Mouse (Mus musculus): ENCODE data around the gene Dlst.
"Not testable (repeated sequence)": the region's sequence is repeated elsewhere in the genome, so short reads cannot be mapped to it uniquely, and the experiment has no call there.

Gene Dlst

GRCm38 (mm10) chr12:85113917-85114316 is 3.3 kb downstream of the Dlst start:
- DNase-seq (ENCODE audit: low spot score in 2 of 2) = no peak

- DNase-seq (ENCODE audit: low spot score in 2 of 2) = no peak
Measured at GRCm38 (mm10) chr12:85115678-85116077, 5.0 kb downstream of the Dlst start.

- DNase-seq (ENCODE audit: low spot score in 2 of 2) = no peak
Measured at GRCm38 (mm10) chr12:85121806-85122459, 11.3 kb downstream of the Dlst start.

- peak; percentile 51 to 60 for DNase-seq (ENCODE audit: low spot score in 2 of 2)
Measured at GRCm38 (mm10) chr12:85123108-85123530, 12.5 kb downstream of the Dlst start.

GRCm38 (mm10) chr12:85123645-85124044 is 13.0 kb downstream of the Dlst start:
- no peak for DNase-seq (ENCODE audit: low spot score in 2 of 2)

GRCm38 (mm10) chr12:85124751-85125150 is 14.1 kb downstream of the Dlst start:
- DNase-seq (ENCODE audit: low spot score in 2 of 2) = no peak

- DNase-seq (ENCODE audit: low spot score in 2 of 2) = no peak
Measured at GRCm38 (mm10) chr12:85126986-85127603, 16.5 kb downstream of the Dlst start.

- no peak for DNase-seq (ENCODE audit: low spot score in 2 of 2)
Measured at GRCm38 (mm10) chr12:85129426-85129978, 18.9 kb downstream of the Dlst start.

- no peak for DNase-seq (ENCODE audit: low spot score in 2 of 2)
Measured at GRCm38 (mm10) chr12:85131361-85131760, 20.7 kb downstream of the Dlst start.

- DNase-seq (ENCODE audit: low spot score in 2 of 2) = no peak
Measured at GRCm38 (mm10) chr12:85134043-85134794, 23.6 kb downstream of the Dlst start.

GRCm38 (mm10) chr12:85135513-85136470 is 25.2 kb downstream of the Dlst start:
- no peak for DNase-seq (ENCODE audit: low spot score in 2 of 2)

GRCm38 (mm10) chr12:85136627-85137026 is 26.0 kb downstream of the Dlst start:
- DNase-seq (ENCODE audit: low spot score in 2 of 2) = no peak

GRCm38 (mm10) chr12:85140036-85140701 is 29.5 kb downstream of the Dlst start:
- peak in 1 of 2 experiments; percentile 19 for DNase-seq (ENCODE audit: low spot score in 2 of 2)

GRCm38 (mm10) chr12:85141096-85141495 is 30.5 kb downstream of the Dlst start:
- DNase-seq (ENCODE audit: low spot score in 2 of 2) = no peak

GRCm38 (mm10) chr12:85142803-85143202 is 32.2 kb downstream of the Dlst start:
- DNase-seq (ENCODE audit: low spot score in 2 of 2) = peak; percentile 62 to 66

- DNase-seq (ENCODE audit: low spot score in 2 of 2) = not testable (repeated sequence)
Measured at GRCm38 (mm10) chr12:85144276-85144675, 33.6 kb downstream of the Dlst start.

- no peak for DNase-seq (ENCODE audit: low spot score in 2 of 2)
Measured at GRCm38 (mm10) chr12:85144821-85145220, 34.2 kb downstream of the Dlst start.

- DNase-seq (ENCODE audit: low spot score in 2 of 2) = no peak
Measured at GRCm38 (mm10) chr12:85145630-85146029, 35.0 kb downstream of the Dlst start.

- DNase-seq (ENCODE audit: low spot score in 2 of 2) = no peak
Measured at GRCm38 (mm10) chr12:85146355-85146754, 35.7 kb downstream of the Dlst start.

GRCm38 (mm10) chr12:85146881-85147280 is 36.2 kb downstream of the Dlst start:
- no peak for DNase-seq (ENCODE audit: low spot score in 2 of 2)

Data from spleen, postnatal 36 days (tissue).